Mouse (Mus musculus): ENCODE results near the gene Tnrc6c. TPM values are rescaled to one million over a fixed set of nuclear protein-coding genes. Genes with fewer than 3 reads are reported as not detected.

Tnrc6c gene
- polyA plus RNA-seq, 1 experiment from 2014 or later: 28.1 TPM

GRCm38 (mm10) chr11:117696585-117696984, 42.5 kb downstream of the Tnrc6c start:
- Histone ChIP-seq H3K4me1 (ENCODE audit: control insufficient read depth, insufficient read depth, low read length) (peaks cover 42% of the 10 kb centered on the region), H3K9ac (ENCODE audit: low read depth, low read length) (no peak overlapping the region), H3K9me3 (replicated peaks; ENCODE audit: control insufficient read depth, low read length, poor library complexity, severe bottlenecking) (no peaks in the 10 kb centered on the region), H3K27me3 (ENCODE audit: control insufficient read depth, insufficient read depth, low read depth, low read length) (no peaks in the 10 kb centered on the region), H3K27ac (ENCODE audit: low read length) (no peak overlapping the region), H3K4me3 (ENCODE audit: low read depth, low read length) (no peak overlapping the region), H3K4me2 (ENCODE audit: low read length) (no peak overlapping the region), H3K36me3 (ENCODE audit: control insufficient read depth, insufficient read depth, low read length) (no peaks in the 10 kb centered on the region)
- 57% methylated on average over 6 of the region's 6 CpGs for WGBS
- ATAC-seq: no peak

DNA sequence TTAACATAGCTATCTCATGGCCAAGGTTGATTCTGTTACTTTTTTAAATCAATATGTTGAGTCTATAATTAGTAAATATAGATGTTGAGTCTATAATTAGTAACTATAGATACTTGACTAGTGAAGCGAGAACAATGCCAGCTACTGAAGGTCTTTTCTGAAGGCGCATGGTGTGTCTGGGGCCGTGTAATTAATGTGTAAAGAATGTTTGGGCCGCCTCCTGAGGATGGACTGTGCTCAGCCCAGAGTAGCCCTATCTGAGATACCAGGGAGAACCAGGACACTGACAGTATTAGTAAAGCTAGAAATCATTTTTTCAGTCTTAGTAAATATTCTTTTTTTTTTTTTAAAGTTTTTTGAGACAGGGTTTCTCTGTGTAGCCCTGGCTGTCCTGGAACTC, 46.8 kb downstream of the Tnrc6c start:
- WGBS: 72% methylated on average over 4 of the region's 4 CpGs
- no peak overlapping the region for H3K4me3 ChIP-seq (ENCODE audit: low read depth, low read length)
- ATAC-seq: no peak
- H3K4me1 ChIP-seq (ENCODE audit: control insufficient read depth, insufficient read depth, low read length): peaks cover 28% of the 10 kb centered on the region
- H3K9ac ChIP-seq (ENCODE audit: low read depth, low read length): no peak overlapping the region
- no peak overlapping the region for H3K4me2 ChIP-seq (ENCODE audit: low read length)
- no peaks in the 10 kb centered on the region for H3K36me3 ChIP-seq (ENCODE audit: control insufficient read depth, insufficient read depth, low read length)
- H3K27ac ChIP-seq (ENCODE audit: low read length): no peak overlapping the region
- H3K9me3 ChIP-seq (replicated peaks; ENCODE audit: control insufficient read depth, low read length, poor library complexity, severe bottlenecking): no peaks in the 10 kb centered on the region
- no peaks in the 10 kb centered on the region for H3K27me3 ChIP-seq (ENCODE audit: control insufficient read depth, insufficient read depth, low read depth, low read length)

DNA sequence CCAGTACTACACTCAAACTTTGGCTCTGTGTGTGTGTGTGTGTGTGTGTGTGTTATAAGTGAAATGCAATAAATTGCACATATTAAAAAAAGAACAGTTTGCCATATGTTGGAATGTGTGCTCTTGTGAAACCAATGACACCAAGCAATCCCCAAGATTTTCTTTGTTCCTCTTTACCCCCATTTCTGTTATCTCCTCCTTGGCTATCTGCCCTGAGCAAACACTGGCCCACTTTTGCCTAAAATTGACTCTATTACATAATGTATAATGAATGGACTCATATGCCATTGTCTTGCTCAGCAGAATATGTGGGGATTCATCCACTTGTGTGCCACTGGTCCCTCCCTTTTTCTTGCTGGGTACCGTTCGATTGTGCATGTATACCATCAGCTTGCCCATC, 52.2 kb downstream of the Tnrc6c start:
- no peak for ATAC-seq
- Histone ChIP-seq H3K4me1 (ENCODE audit: control insufficient read depth, insufficient read depth, low read length) (0 out of 2 replicates have a peak, but pooled peaks cover 2% of the 10 kb centered on the region), H3K27me3 (ENCODE audit: control insufficient read depth, insufficient read depth, low read depth, low read length) (no peaks in the 10 kb centered on the region), H3K9me3 (replicated peaks; ENCODE audit: control insufficient read depth, low read length, poor library complexity, severe bottlenecking) (no peaks in the 10 kb centered on the region), H3K27ac (ENCODE audit: low read length) (no peak overlapping the region), H3K4me3 (ENCODE audit: low read depth, low read length) (no peak overlapping the region), H3K4me2 (ENCODE audit: low read length) (no peak overlapping the region), H3K36me3 (ENCODE audit: control insufficient read depth, insufficient read depth, low read length) (no peaks in the 10 kb centered on the region), H3K9ac (ENCODE audit: low read depth, low read length) (no peak overlapping the region)
- 86% methylated on average over 2 of the region's 2 CpGs for WGBS

- Histone ChIP-seq H3K4me3 (ENCODE audit: low read depth, low read length) (no peak overlapping the region), H3K27ac (ENCODE audit: low read length) (no peak overlapping the region), H3K36me3 (ENCODE audit: control insufficient read depth, insufficient read depth, low read length) (no peaks in the 10 kb centered on the region), H3K9me3 (replicated peaks; ENCODE audit: control insufficient read depth, low read length, poor library complexity, severe bottlenecking) (no peaks in the 10 kb centered on the region), H3K9ac (ENCODE audit: low read depth, low read length) (no peak overlapping the region), H3K27me3 (ENCODE audit: control insufficient read depth, insufficient read depth, low read depth, low read length) (no peaks in the 10 kb centered on the region), H3K4me1 (ENCODE audit: control insufficient read depth, insufficient read depth, low read length) (0 out of 2 replicates have a peak, but pooled peaks cover 2% of the 10 kb centered on the region), H3K4me2 (ENCODE audit: low read length) (no peak overlapping the region)
- 84% methylated on average over 2 of the region's 2 CpGs for WGBS
- no peak for ATAC-seq
These were observed 53.1 kb downstream of the Tnrc6c start for GRCm38 (mm10) chr11:117707238-117707637.

- Histone ChIP-seq H3K4me3 (ENCODE audit: low read depth, low read length) (no peak overlapping the region), H3K9ac (ENCODE audit: low read depth, low read length) (no peak overlapping the region), H3K27me3 (ENCODE audit: control insufficient read depth, insufficient read depth, low read depth, low read length) (no peaks in the 10 kb centered on the region), H3K36me3 (ENCODE audit: control insufficient read depth, insufficient read depth, low read length) (peaks cover 6% of the 10 kb centered on the region), H3K4me2 (ENCODE audit: low read length) (no peak overlapping the region), H3K27ac (ENCODE audit: low read length) (no peak overlapping the region), H3K4me1 (ENCODE audit: control insufficient read depth, insufficient read depth, low read length) (0 out of 2 replicates have a peak, but pooled peaks cover 2% of the 10 kb centered on the region), H3K9me3 (replicated peaks; ENCODE audit: control insufficient read depth, low read length, poor library complexity, severe bottlenecking) (no peaks in the 10 kb centered on the region)
- no peak for ATAC-seq
- 59% methylated on average over 4 of the region's 4 CpGs for WGBS
These were observed 55.2 kb downstream of the Tnrc6c start for GRCm38 (mm10) chr11:117709308-117709707.

GRCm38 (mm10) chr11:117710815-117711294, 56.8 kb downstream of the Tnrc6c start:
- 80% methylated on average over 2 of the region's 2 CpGs for WGBS
- no peak for ATAC-seq

GRCm38 (mm10) chr11:117712065-117712464, 58.0 kb downstream of the Tnrc6c start:
- no peaks in the 10 kb centered on the region for H3K27me3 ChIP-seq (ENCODE audit: control insufficient read depth, insufficient read depth, low read depth, low read length)
- no peaks in the 10 kb centered on the region for H3K9me3 ChIP-seq (replicated peaks; ENCODE audit: control insufficient read depth, low read length, poor library complexity, severe bottlenecking)
- peaks cover 12% of the 10 kb centered on the region for H3K36me3 ChIP-seq (ENCODE audit: control insufficient read depth, insufficient read depth, low read length)
- ATAC-seq: no peak
- 0 out of 2 replicates have a peak, but pooled peaks cover 2% of the 10 kb centered on the region for H3K4me1 ChIP-seq (ENCODE audit: control insufficient read depth, insufficient read depth, low read length)
- H3K4me2 ChIP-seq (ENCODE audit: low read length): no peak overlapping the region
- H3K9ac ChIP-seq (ENCODE audit: low read depth, low read length): no peak overlapping the region
- no peak overlapping the region for H3K4me3 ChIP-seq (ENCODE audit: low read depth, low read length)
- 97% methylated on average over 1 of the region's 1 CpGs for WGBS
- H3K27ac ChIP-seq (ENCODE audit: low read length): no peak overlapping the region

More at GRCm38 (mm10) chr11:117710815-117711294, 56.8 kb downstream of the Tnrc6c start:
- H3K27ac ChIP-seq (ENCODE audit: low read length): no peak overlapping the region
- no peak overlapping the region for H3K4me3 ChIP-seq (ENCODE audit: low read depth, low read length)
- no peaks in the 10 kb centered on the region for H3K27me3 ChIP-seq (ENCODE audit: control insufficient read depth, insufficient read depth, low read depth, low read length)
- H3K9me3 ChIP-seq (replicated peaks; ENCODE audit: control insufficient read depth, low read length, poor library complexity, severe bottlenecking): no peaks in the 10 kb centered on the region
- no peak overlapping the region for H3K4me2 ChIP-seq (ENCODE audit: low read length)
- H3K9ac ChIP-seq (ENCODE audit: low read depth, low read length): no peak overlapping the region
- peaks cover 12% of the 10 kb centered on the region for H3K36me3 ChIP-seq (ENCODE audit: control insufficient read depth, insufficient read depth, low read length)
- H3K4me1 ChIP-seq (ENCODE audit: control insufficient read depth, insufficient read depth, low read length): 0 out of 2 replicates have a peak, but pooled peaks cover 2% of the 10 kb centered on the region

DNA sequence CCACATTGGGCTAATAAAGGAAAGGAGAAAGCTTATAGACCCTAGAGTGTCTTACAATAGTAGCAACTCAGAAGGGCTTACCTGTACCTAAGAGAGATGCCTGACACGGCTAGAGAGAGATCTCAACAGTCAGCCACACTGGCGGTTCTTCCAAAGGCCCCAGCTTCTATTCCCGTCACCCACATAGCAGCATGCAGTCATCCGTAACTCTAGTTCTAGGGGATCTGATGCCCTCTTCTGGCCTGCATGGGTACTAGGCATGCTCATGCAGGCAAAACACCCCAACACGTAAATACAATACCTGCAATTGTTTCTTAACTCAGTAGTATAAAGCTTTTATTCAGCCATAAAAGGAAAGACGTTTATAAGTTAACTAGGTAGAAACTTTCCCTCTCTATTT, 59.3 kb downstream of the Tnrc6c start:
- Histone ChIP-seq H3K27me3 (ENCODE audit: control insufficient read depth, insufficient read depth, low read depth, low read length) (no peaks in the 10 kb centered on the region), H3K36me3 (ENCODE audit: control insufficient read depth, insufficient read depth, low read length) (peaks cover 17% of the 10 kb centered on the region), H3K4me1 (ENCODE audit: control insufficient read depth, insufficient read depth, low read length) (no peaks in the 10 kb centered on the region), H3K9ac (ENCODE audit: low read depth, low read length) (no peak overlapping the region), H3K4me3 (ENCODE audit: low read depth, low read length) (no peak overlapping the region), H3K4me2 (ENCODE audit: low read length) (no peak overlapping the region), H3K9me3 (replicated peaks; ENCODE audit: control insufficient read depth, low read length, poor library complexity, severe bottlenecking) (no peaks in the 10 kb centered on the region), H3K27ac (ENCODE audit: low read length) (no peak overlapping the region)
- ATAC-seq: no peak
- 92% methylated on average over 6 of the region's 6 CpGs for WGBS

DNA sequence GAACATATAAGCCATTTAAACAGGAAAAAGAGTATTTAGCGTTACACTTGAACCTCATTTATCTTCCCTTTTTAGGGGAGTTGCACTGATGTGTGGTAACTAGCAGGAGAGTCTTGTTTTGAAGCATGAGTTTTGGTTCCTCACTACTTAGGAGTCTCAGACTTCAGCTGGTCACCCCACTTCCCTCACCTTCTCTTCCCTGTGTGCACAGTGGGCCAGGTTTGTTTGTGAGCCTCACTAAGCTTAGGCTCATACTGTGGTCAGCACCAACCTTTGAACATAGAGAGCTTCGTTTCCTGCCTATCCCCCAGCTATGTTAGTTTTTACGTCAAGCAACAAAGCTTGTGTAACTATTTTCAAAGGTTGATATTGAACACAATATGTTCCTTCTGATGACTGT, 64.7 kb downstream of the Tnrc6c start:
- ATAC-seq: no peak
- no peak overlapping the region for H3K4me2 ChIP-seq (ENCODE audit: low read length)
- no peaks in the 10 kb centered on the region for H3K27me3 ChIP-seq (ENCODE audit: control insufficient read depth, insufficient read depth, low read depth, low read length)
- no peaks in the 10 kb centered on the region for H3K9me3 ChIP-seq (replicated peaks; ENCODE audit: control insufficient read depth, low read length, poor library complexity, severe bottlenecking)
- H3K9ac ChIP-seq (ENCODE audit: low read depth, low read length): no peak overlapping the region
- H3K27ac ChIP-seq (ENCODE audit: low read length): no peak overlapping the region
- H3K4me1 ChIP-seq (ENCODE audit: control insufficient read depth, insufficient read depth, low read length): no peaks in the 10 kb centered on the region
- H3K4me3 ChIP-seq (ENCODE audit: low read depth, low read length): no peak overlapping the region
- peaks cover 41% of the 10 kb centered on the region for H3K36me3 ChIP-seq (ENCODE audit: control insufficient read depth, insufficient read depth, low read length)
- WGBS: 93% methylated on average over 3 of the region's 3 CpGs
